In the genomic region with DNA sequence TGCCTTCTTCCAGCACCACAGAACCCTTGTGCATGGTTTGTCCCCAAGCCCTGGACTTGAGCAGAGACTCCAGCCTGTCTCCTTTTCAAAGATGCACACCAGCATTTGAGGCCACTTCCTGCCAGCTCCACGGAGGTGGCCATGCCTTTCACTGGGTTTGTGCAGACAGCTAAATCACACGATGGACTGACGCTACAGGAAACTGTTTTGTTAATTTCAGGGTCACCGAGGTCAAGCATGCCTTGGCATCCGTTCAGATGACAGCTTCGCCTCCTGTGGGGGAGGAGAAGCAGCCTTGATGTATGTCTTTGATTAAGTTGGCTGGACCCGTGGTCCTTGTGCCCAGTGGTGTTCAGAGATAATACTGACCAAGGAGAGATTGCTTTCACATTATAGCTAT, we compare ENCODE assay signal across 10 mouse cellular contexts. TPM values are rescaled to one million over a fixed set of nuclear protein-coding genes. Genes with fewer than 3 reads are reported as not detected.
A peak's percentile ranks its signal among the peaks of the same experiment; 100 is the strongest.
DNase-seq lines count a peak whose midpoint lies in the region; ATAC-seq lines count a peak whose summit lies in the region.
"Had no signal": no experiment of that assay in that cellular context is flagged by ENCODE, and none has a peak within 500 bp of the region (broad histone marks: within the 10 kb centered on the region; RNA-seq: fewer than 3 reads in every experiment).

No protein-coding gene starts in this region.

- no peak overlapping the region for H3K4me3 ChIP-seq in liver, embryonic 11.5 days (ENCODE audit: low read depth, low read length)
- H3K4me3 ChIP-seq in liver, embryonic 12.5 days: no peak overlapping the region
- no peak overlapping the region for H3K4me3 ChIP-seq in hindbrain, embryonic 12.5 days

- H3K27ac ChIP-seq in liver, embryonic 11.5 days (ENCODE audit: low read depth, low read length): 0 out of 2 replicates have a peak overlapping the region, but pooled peaks have one; percentile 32
- no peak overlapping the region for H3K27ac ChIP-seq in liver, embryonic 12.5 days
- peak overlapping the region; percentile 44 for H3K27ac ChIP-seq in hindbrain, embryonic 12.5 days
- H3K27ac ChIP-seq: liver, embryonic 14.5 days had no signal

- H3K36me3 ChIP-seq in liver, embryonic 11.5 days (ENCODE audit: control insufficient read depth, insufficient read depth, low read length): peaks cover 33% of the 10 kb centered on the region
- peaks cover 95% of the 10 kb centered on the region for H3K36me3 ChIP-seq in liver, embryonic 12.5 days
- H3K36me3 ChIP-seq in hindbrain, embryonic 12.5 days: peaks cover 27% of the 10 kb centered on the region

- 50% methylated on average over 7 of the region's 7 CpGs for WGBS in liver, embryonic 11.5 days
- 44% methylated on average over 7 of the region's 7 CpGs for WGBS in liver, embryonic 12.5 days (ENCODE audit: insufficient replicate concordance)
- WGBS in hindbrain, embryonic 12.5 days: 23% methylated on average over 7 of the region's 7 CpGs

- no peak overlapping the region for H3K4me2 ChIP-seq in liver, embryonic 11.5 days
- no peak overlapping the region for H3K4me2 ChIP-seq in liver, embryonic 12.5 days
- no peak overlapping the region for H3K4me2 ChIP-seq in hindbrain, embryonic 12.5 days (replicated peaks)

- no peak for DNase-seq in liver, embryonic 11.5 days (ENCODE audit: low spot score)
- peak; percentile 37 for DNase-seq in embryo, embryonic 11.5 days (ENCODE audit: low read depth, low spot score)
- peak; percentile 58 for DNase-seq in lung, postnatal 10 days
- DNase-seq in spleen, postnatal 36 days (ENCODE audit: low spot score in 2 of 2): no peak
- no peak for DNase-seq in frontal cortex, postnatal 10 days (ENCODE audit: low spot score in 2 of 2)
- DNase-seq: cerebellum, adult 18-20 months had no signal

- no peaks in the 10 kb centered on the region for H3K27me3 ChIP-seq in liver, embryonic 11.5 days (replicated peaks; ENCODE audit: control insufficient read depth, insufficient read depth, low read length)
- H3K27me3 ChIP-seq in liver, embryonic 12.5 days (replicated peaks): no peaks in the 10 kb centered on the region
- H3K27me3 ChIP-seq in hindbrain, embryonic 12.5 days: no peaks in the 10 kb centered on the region

- H3K9me3 ChIP-seq in liver, embryonic 11.5 days (ENCODE audit: control insufficient read depth, low read length): no peaks in the 10 kb centered on the region; the same call in 1 of the 2 replicates
- H3K9me3 ChIP-seq in liver, embryonic 12.5 days (replicated peaks): 0 out of 2 replicates have a peak, but pooled peaks cover 3% of the 10 kb centered on the region
- H3K9me3 ChIP-seq in hindbrain, embryonic 12.5 days (replicated peaks): 0 out of 2 replicates have a peak, but pooled peaks cover 3% of the 10 kb centered on the region

- H3K9ac ChIP-seq in liver, embryonic 11.5 days (ENCODE audit: low read depth, low read length): no peak overlapping the region
- H3K9ac ChIP-seq in liver, embryonic 12.5 days: no peak overlapping the region
- H3K9ac ChIP-seq in hindbrain, embryonic 12.5 days: no peak overlapping the region
- H3K9ac ChIP-seq: liver, embryonic 14.5 days had no signal

- peaks cover 7% of the 10 kb centered on the region for H3K4me1 ChIP-seq in liver, embryonic 11.5 days (replicated peaks; ENCODE audit: control insufficient read depth, insufficient read depth, low read length)
- 0 out of 2 replicates have a peak, but pooled peaks cover 8% of the 10 kb centered on the region for H3K4me1 ChIP-seq in liver, embryonic 12.5 days
- H3K4me1 ChIP-seq in hindbrain, embryonic 12.5 days: peaks cover 32% of the 10 kb centered on the region

- no peak for ATAC-seq in liver, embryonic 11.5 days (replicated peaks; ENCODE audit: low FRiP score)
- ATAC-seq in liver, embryonic 12.5 days: no peak
- no peak for ATAC-seq in hindbrain, embryonic 12.5 days (ENCODE audit: low FRiP score)
- no peak for ATAC-seq in frontal cortex, adult (ENCODE audit: low TSS enrichment)

RNA-seq across cellular contexts. Expression of a gene that starts 52.2 kb away (rescaled TPM):
- polyA plus RNA-seq in liver, embryonic 11.5 days (2014; fragmentation: Nextera tagmentation; extraction: Ambion mirVana): 18.8 and 19.1 TPM in 2 replicates
- polyA plus RNA-seq in liver, embryonic 12.5 days (2016; fragmentation: Nextera tagmentation; extraction: Ambion mirVana): 9.5 and 10.2 TPM in 2 replicates
- polyA plus RNA-seq in hindbrain, embryonic 12.5 days (2016; fragmentation: Nextera tagmentation; extraction: Ambion mirVana): 17.0 and 18.9 TPM in 2 replicates

RNA-seq across cellular contexts. Expression of a gene that starts 55.4 kb away (rescaled TPM):
- polyA plus RNA-seq in liver, embryonic 11.5 days (2014; fragmentation: Nextera tagmentation; extraction: Ambion mirVana): 0.67 and 0.96 TPM in 2 replicates
- polyA plus RNA-seq in liver, embryonic 12.5 days (2016; fragmentation: Nextera tagmentation; extraction: Ambion mirVana): 0.35 and 0.87 TPM in 2 replicates
- polyA plus RNA-seq in hindbrain, embryonic 12.5 days (2016; fragmentation: Nextera tagmentation; extraction: Ambion mirVana): 3.8 and 7.2 TPM in 2 replicates

Comparison
In these comparisons a context has a peak if more than half of its experiments do, and no peak if none do; other contexts are left out.
1. DNase-seq: peak in embryo, embryonic 11.5 days (single experiment) and lung, postnatal 10 days (single experiment); none in liver, embryonic 11.5 days (single experiment), spleen, postnatal 36 days (0 of 2) and frontal cortex, postnatal 10 days (0 of 2).